Mouse (Mus musculus) stomach, postnatal 0 days (tissue): ENCODE measurements at regions not wholly inside any gene's neighbourhood (a gene's known extent, or its start where the extent isn't known, plus 50 kb on each side); places are given as distances from the start of the nearest gene placed in this dataset.

Source experiments
- CTCF ChIP-seq: IDR thresholded peaks from 2 replicates; pipeline ENCODE4 v1.5.1; 2016; ENCODE audit warnings: antibody characterized with exemption, low read depth, mild to moderate bottlenecking, moderate library complexity
- EP300 ChIP-seq: optimal IDR thresholded peaks from 2 replicates; pipeline ENCODE3; 2016; ENCODE audit warnings: antibody characterized with exemption

- no peak for TF ChIP-seq CTCF
- TF ChIP-seq EP300: no peak
Measured at GRCm38 (mm10) chr8:89245131-89245751, 201.3 kb upstream of the Sall1 start.
